Mouse (Mus musculus): Measurements from ENCODE around the gene Hnf1a. TPM values are rescaled to one million over a fixed set of nuclear protein-coding genes. Genes with fewer than 3 reads are reported as not detected.

The Hnf1a gene
- polyA plus RNA-seq, 1 experiment from 2014 or later: 0.05 TPM

DNA sequence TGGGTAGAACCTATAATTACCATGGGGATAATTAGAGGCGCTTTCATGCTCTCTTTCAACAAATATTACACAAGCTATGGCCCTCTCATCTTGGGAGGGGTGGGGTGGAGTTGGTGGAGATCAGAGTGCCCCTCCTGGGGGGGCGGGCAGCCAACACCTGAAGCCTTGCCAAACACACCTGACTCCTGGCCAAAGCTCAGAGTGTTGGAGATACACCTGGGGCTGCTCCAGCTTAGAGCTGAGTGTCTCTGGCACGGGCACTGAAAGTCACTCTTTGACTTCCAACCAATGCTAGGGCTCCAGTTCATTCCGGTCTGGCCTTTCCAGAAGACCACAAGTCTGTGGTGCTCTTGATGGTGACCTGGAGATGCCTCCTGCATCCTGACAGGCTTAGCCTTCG is 36.9 kb upstream of the Hnf1a start:
- Histone ChIP-seq H3K9me3 (no peaks in the 10 kb centered on the region), H3K36me3 (no peaks in the 10 kb centered on the region), H3K27ac (no peak overlapping the region), H3K27me3 (replicated peaks) (no peaks in the 10 kb centered on the region), H3K4me1 (peaks cover 11% of the 10 kb centered on the region), H3K9ac (no peak overlapping the region), H3K4me2 (replicated peaks) (no peak overlapping the region), H3K4me3 (no peak overlapping the region)
- WGBS: 85% methylated on average over 5 of the region's 5 CpGs
- ATAC-seq (ENCODE audit: low FRiP score, low read depth): no peak

DNA sequence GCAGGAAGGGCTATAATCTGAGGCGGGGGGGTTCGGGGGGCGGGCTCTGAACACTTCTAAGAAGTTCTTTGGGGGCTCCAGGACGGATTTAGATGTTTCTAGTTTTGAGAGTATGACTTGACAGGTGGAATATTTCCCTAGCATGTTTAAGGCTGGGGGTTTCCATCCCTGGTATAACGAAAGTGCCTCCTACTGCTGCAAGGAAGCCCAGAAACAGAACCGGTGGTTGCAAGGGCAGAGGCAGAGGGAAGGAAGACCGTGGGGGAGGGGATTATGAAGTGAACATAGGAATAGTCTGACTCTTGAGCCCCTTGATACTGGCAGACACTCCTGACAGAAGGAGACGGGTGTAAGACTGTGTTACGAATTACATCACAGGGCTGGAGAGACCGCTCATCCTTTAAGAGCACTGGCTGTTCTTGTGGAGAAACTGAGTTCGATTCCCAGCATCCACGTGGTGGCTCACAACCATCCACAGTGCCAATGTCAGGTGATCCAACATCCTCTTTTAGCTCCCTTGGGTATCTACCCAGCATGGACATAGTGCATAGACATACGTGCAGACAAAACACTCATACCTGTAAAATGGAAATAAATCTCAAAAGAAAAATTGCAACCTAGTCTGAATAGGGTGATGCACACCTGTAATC is 32.5 kb upstream of the Hnf1a start:
- WGBS: 82% methylated on average over 13 of the region's 13 CpGs
- Histone ChIP-seq H3K9ac (no peak overlapping the region), H3K9me3 (no peaks in the 10 kb centered on the region), H3K27me3 (replicated peaks) (no peaks in the 10 kb centered on the region), H3K4me1 (no peaks in the 10 kb centered on the region), H3K36me3 (no peaks in the 10 kb centered on the region), H3K4me2 (replicated peaks) (no peak overlapping the region), H3K27ac (no peak overlapping the region), H3K4me3 (no peak overlapping the region)
- no peak for ATAC-seq (ENCODE audit: low FRiP score, low read depth)

- Histone ChIP-seq H3K27me3 (replicated peaks) (no peaks in the 10 kb centered on the region), H3K4me2 (replicated peaks) (no peak overlapping the region), H3K4me1 (no peaks in the 10 kb centered on the region), H3K27ac (no peak overlapping the region), H3K4me3 (no peak overlapping the region), H3K36me3 (no peaks in the 10 kb centered on the region), H3K9me3 (no peaks in the 10 kb centered on the region), H3K9ac (no peak overlapping the region)
- no peak for ATAC-seq (ENCODE audit: low FRiP score, low read depth)
- 84% methylated on average over 6 of the region's 6 CpGs for WGBS
These were observed 31.9 kb upstream of the Hnf1a start for GRCm38 (mm10) chr5:115002781-115003180.

DNA sequence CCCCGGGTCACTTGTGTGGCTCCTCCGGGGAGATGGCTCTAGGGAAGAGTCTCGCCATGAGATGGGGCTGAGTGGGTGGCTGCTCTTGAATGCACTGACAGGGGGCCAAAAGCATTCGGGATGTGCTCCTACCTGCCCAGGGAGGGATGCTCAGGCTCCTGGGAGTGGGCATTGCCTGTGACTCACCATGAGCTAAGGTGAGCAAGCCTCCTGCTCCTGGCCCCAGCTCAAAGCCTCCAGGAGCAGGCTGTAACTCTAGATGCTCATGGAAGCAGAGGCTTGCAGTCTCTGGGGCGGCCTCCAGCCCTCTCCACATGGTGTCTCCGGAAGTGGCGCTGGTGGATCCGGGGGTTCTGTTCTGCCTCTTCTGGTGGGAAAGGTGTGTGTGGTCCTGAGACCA is 30.6 kb upstream of the Hnf1a start:
- Histone ChIP-seq H3K4me3 (no peak overlapping the region), H3K9ac (no peak overlapping the region), H3K27ac (no peak overlapping the region), H3K4me1 (no peaks in the 10 kb centered on the region), H3K9me3 (no peaks in the 10 kb centered on the region), H3K4me2 (replicated peaks) (no peak overlapping the region), H3K27me3 (replicated peaks) (no peaks in the 10 kb centered on the region), H3K36me3 (no peaks in the 10 kb centered on the region)
- 74% methylated on average over 8 of the region's 8 CpGs for WGBS
- no peak for ATAC-seq (ENCODE audit: low FRiP score, low read depth)

DNA sequence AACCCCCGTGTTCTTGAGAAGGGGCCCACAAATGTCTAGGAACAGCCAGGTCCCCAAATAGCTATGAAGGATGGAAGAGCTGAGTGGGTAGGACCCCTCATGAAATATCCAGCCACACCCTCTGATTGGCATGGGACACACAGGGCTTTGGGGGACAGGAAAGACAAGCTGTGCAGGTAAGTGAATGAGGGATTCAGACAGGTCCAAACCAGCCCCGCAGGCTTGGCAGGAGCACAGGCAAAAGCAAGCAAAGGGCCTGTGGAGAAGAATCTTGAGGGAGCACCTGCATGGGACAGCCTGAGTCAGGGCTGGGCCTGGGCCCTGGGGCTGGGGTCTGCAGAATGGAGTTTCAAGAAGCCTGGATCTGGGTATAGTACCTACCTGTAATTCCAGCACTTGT is 29.6 kb upstream of the Hnf1a start:
- no peak overlapping the region for H3K4me3 ChIP-seq
- ATAC-seq (ENCODE audit: low FRiP score, low read depth): no peak
- no peaks in the 10 kb centered on the region for H3K36me3 ChIP-seq
- no peaks in the 10 kb centered on the region for H3K4me1 ChIP-seq
- H3K27me3 ChIP-seq (replicated peaks): no peaks in the 10 kb centered on the region
- H3K27ac ChIP-seq: no peak overlapping the region
- no peaks in the 10 kb centered on the region for H3K9me3 ChIP-seq
- no peak overlapping the region for H3K4me2 ChIP-seq (replicated peaks)
- no peak overlapping the region for H3K9ac ChIP-seq
- 93% methylated on average over 2 of the region's 2 CpGs for WGBS

DNA sequence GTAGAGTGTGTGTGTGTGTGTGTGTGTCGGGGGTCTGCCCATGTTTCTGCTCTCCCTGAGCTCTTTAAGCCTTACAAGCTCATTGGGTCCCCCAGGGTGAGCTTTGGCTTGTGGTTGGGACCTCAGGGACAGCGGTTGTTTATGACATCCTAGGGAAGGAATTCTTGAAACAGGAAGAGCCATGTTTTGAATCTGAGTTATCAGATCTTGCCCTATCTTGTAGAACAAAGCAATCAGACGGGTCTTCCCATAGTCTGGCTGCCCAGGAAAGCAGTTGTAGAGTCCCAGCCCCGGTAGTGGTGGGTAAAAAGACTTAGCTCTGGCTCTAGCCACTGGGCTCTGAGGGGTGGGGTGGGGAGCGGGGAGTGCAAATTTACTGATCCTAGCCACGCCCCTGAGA is 26.4 kb upstream of the Hnf1a start:
- H3K4me1 ChIP-seq: no peaks in the 10 kb centered on the region
- no peaks in the 10 kb centered on the region for H3K36me3 ChIP-seq
- H3K27ac ChIP-seq: no peak overlapping the region
- no peak for ATAC-seq (ENCODE audit: low FRiP score, low read depth)
- no peaks in the 10 kb centered on the region for H3K27me3 ChIP-seq (replicated peaks)
- H3K9me3 ChIP-seq: no peaks in the 10 kb centered on the region
- no peak overlapping the region for H3K4me3 ChIP-seq
- WGBS: 73% methylated on average over 6 of the region's 6 CpGs
- H3K9ac ChIP-seq: no peak overlapping the region
- H3K4me2 ChIP-seq (replicated peaks): no peak overlapping the region

- Histone ChIP-seq H3K36me3 (no peaks in the 10 kb centered on the region), H3K9me3 (no peaks in the 10 kb centered on the region), H3K4me2 (replicated peaks) (no peak overlapping the region), H3K4me3 (no peak overlapping the region), H3K9ac (no peak overlapping the region), H3K27ac (no peak overlapping the region), H3K4me1 (no peaks in the 10 kb centered on the region), H3K27me3 (replicated peaks) (no peaks in the 10 kb centered on the region)
- ATAC-seq (ENCODE audit: low FRiP score, low read depth): no peak
- WGBS: 81% methylated on average over 16 of the region's 16 CpGs
These were observed 25.6 kb upstream of the Hnf1a start for GRCm38 (mm10) chr5:114996447-114996846.

DNA sequence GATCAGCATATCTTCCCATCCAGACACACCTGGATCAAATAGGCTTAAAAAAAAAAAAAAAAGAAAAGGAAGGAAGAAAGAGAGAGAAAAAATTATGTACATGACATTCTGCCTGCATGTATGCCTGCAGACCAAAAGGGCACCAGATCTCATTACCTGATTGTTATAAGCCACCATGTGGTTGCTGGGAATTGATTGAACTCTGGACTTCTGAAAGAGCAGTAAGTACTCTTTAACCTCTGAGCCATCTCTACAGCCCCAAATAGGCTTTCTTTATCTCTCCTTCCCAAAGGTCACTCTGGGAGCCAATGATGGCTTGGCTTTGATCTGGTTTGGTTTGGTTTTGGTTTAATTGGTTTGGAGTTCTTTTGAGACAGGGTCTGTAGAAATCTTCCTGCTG is 14.2 kb upstream of the Hnf1a start:
- Histone ChIP-seq H3K9me3 (0 out of 2 replicates have a peak, but pooled peaks cover 4% of the 10 kb centered on the region), H3K36me3 (no peaks in the 10 kb centered on the region), H3K4me2 (replicated peaks) (no peak overlapping the region), H3K4me3 (no peak overlapping the region), H3K9ac (no peak overlapping the region), H3K27me3 (replicated peaks) (0 out of 2 replicates have a peak, but pooled peaks cover 4% of the 10 kb centered on the region), H3K27ac (no peak overlapping the region), H3K4me1 (0 out of 2 replicates have a peak, but pooled peaks cover 2% of the 10 kb centered on the region)
- ATAC-seq (ENCODE audit: low FRiP score, low read depth): no peak

GRCm38 (mm10) chr5:114982001-114982400 is 11.1 kb upstream of the Hnf1a start:
- Histone ChIP-seq H3K36me3 (no peaks in the 10 kb centered on the region), H3K4me2 (replicated peaks) (no peak overlapping the region), H3K4me1 (peaks cover 10% of the 10 kb centered on the region), H3K27ac (no peak overlapping the region), H3K9me3 (no peaks in the 10 kb centered on the region), H3K27me3 (replicated peaks) (0 out of 2 replicates have a peak, but pooled peaks cover 5% of the 10 kb centered on the region), H3K4me3 (no peak overlapping the region), H3K9ac (no peak overlapping the region)
- WGBS: 71% methylated on average over 15 of the region's 15 CpGs
- no peak for ATAC-seq (ENCODE audit: low FRiP score, low read depth)

GRCm38 (mm10) chr5:114980122-114980748 is 9.3 kb upstream of the Hnf1a start:
- H3K9ac ChIP-seq: peak overlapping the region; percentile 6; the same call in 1 of the 2 replicates
- peak overlapping the region; percentile 65 for H3K4me2 ChIP-seq (replicated peaks)
- H3K27me3 ChIP-seq (replicated peaks): 0 out of 2 replicates have a peak, but pooled peaks cover 5% of the 10 kb centered on the region
- peak overlapping the region; percentile 31 for H3K4me3 ChIP-seq
- no peak overlapping the region for H3K27ac ChIP-seq
- no peaks in the 10 kb centered on the region for H3K9me3 ChIP-seq
- peaks cover 10% of the 10 kb centered on the region for H3K4me1 ChIP-seq
- no peaks in the 10 kb centered on the region for H3K36me3 ChIP-seq
- 34% methylated on average over 16 of the region's 16 CpGs for WGBS
- ATAC-seq (ENCODE audit: low FRiP score, low read depth): no peak

DNA sequence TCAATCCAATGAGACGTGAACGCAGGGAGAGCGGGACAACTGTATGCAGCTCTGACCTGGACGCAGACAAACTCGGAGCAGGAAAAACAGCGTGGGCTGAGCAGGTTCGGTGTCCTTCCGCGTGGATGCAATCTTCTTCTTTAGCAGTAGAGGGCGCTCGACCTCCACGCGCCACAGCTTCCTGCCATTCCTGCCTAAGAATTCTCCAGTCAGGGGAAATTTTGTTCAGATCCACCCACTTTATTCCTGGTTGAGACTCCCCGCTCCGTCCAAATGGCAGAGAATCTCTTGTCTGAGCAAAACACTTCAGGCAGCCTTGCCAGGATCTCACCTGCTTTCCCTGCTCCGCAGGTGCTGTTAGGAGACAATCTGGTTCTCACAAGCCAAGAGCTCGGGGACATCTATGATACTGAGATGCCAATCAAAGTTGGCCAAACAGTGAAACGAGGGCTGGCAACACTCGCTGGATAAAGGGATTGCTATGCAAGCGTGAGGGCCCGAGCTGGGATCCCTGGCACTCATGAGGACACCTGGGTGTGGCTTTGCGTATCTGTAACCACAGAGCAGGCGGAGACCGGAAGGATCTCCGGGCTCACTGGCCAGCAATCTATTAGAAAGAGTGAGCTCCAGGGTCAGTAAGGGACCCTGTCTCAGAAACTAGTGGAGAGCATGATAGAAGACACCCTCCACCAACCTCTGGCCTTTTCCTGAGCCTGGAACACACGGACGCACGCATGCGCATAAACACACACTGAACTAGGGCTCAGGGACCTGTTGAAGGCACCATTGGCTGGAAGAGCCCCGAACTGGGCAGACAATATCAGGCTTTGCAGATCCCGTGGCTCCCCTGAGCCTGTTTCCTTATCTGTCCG is 8.6 kb upstream of the Hnf1a start:
- no peaks in the 10 kb centered on the region for H3K36me3 ChIP-seq
- peak overlapping the region; percentile 26; the same call in 1 of the 2 replicates for H3K9ac ChIP-seq
- no peak overlapping the region for H3K27ac ChIP-seq
- H3K4me3 ChIP-seq: peak overlapping the region; percentile 31
- no peaks in the 10 kb centered on the region for H3K9me3 ChIP-seq
- WGBS: 11% methylated on average over 32 of the region's 32 CpGs
- H3K4me2 ChIP-seq (replicated peaks): peak overlapping the region; percentile 65
- no peak for ATAC-seq (ENCODE audit: low FRiP score, low read depth)
- H3K27me3 ChIP-seq (replicated peaks): 0 out of 2 replicates have a peak, but pooled peaks cover 5% of the 10 kb centered on the region
- peaks cover 10% of the 10 kb centered on the region for H3K4me1 ChIP-seq

DNA sequence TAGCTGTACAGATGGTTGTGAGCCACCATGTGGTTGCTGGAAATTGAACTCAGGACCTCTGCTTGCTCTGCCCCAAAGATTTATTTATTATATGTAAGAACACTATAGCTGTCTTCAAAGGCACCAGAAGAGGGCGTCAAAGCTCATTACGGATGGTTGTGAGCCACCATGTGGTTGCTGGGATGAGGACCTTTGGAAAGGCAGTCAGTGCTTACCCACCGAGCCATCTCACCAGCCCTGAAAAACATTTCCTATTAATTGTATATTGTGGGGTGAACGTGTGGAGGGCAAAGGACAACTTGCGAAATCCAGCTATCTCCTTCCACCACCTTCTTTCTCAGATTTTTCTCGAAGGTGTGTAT is 8.0 kb upstream of the Hnf1a start:
- Histone ChIP-seq H3K4me3 (peak overlapping the region; percentile 31; the same call in 1 of the 2 replicates), H3K27me3 (replicated peaks) (0 out of 2 replicates have a peak, but pooled peaks cover 5% of the 10 kb centered on the region), H3K36me3 (no peaks in the 10 kb centered on the region), H3K4me1 (peaks cover 10% of the 10 kb centered on the region), H3K9me3 (no peaks in the 10 kb centered on the region), H3K4me2 (replicated peaks) (peak overlapping the region; percentile 65), H3K27ac (no peak overlapping the region), H3K9ac (peak overlapping the region; percentile 26; the same call in 1 of the 2 replicates)
- ATAC-seq (ENCODE audit: low FRiP score, low read depth): no peak
- WGBS: 3% methylated on average over 6 of the region's 6 CpGs

All from neural tube, embryonic 12.5 days (tissue).